Mouse (Mus musculus) embryo, embryonic 10 days (tissue): ENCODE measurements at regions not wholly inside any gene's neighbourhood (a gene's known extent, or its start where the extent isn't known, plus 50 kb on each side); places are given as distances from the start of the nearest gene placed in this dataset.

Experiments used
- DNase-seq: peaks from one replicate; pipeline ENCODE4 v3.0.0-alpha.2; 2015; ENCODE audit warnings: low spot score

DNA sequence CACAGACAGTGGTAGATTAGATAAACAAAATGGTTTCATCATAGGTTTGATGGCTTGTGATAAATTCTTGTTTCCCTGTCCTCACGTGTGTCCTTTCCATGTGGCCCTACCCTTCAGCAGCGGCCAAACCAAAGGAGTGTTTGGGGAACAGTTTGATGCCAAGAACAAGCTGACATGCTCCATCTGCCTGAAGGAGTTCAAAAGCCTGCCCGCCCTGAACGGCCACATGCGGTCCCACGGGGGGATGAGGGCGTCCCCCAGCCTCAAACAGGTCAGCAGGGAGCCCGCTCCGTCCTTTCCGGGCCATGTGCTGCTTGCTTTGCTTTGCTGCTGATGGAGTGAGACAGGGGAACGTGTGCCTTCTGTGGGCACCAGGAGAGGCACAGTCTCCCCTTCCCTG, 51.0 kb upstream of the Mrps10 start:
- DNase-seq = no peak

DNA sequence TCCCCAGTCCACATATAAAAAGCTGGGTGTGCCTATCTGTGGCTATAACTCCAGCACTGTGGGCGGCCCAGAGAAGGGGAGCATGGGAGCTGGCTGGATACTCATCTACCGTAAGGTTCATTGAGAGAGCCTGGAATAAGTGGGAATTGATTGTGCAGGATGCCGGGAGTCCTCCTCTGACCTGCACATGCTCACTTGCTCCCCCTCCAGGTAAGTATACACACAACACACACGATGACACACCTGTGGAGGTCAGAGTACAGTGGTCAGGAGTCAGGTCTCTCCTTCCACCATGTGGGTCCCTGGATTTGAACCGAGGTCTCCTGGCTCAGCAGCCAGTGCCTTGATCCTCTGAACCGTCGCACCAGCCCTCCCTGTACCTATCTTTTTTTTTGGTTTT, 55.5 kb upstream of the Mrps10 start:
- no peak for DNase-seq

DNA sequence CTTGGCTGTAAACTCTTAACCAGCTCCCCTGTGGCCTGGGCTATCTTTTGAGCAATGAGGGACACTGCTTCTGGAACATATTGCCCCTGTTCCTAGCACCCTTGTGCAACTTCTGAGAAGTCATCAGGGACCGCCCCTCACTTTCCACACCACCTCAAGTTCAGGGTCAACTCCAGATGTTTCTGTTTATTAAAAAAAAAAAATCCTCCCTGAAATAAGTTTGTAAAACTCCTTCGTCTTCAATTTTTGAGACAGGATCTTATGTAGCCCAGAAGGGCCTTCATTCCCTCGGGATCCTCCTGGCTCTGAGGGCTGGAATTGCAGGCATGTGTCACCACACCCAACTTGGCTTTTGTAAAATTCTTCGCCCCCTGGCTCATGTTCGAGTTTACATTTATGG, 57.4 kb upstream of the Mrps10 start:
- DNase-seq = no peak

DNA sequence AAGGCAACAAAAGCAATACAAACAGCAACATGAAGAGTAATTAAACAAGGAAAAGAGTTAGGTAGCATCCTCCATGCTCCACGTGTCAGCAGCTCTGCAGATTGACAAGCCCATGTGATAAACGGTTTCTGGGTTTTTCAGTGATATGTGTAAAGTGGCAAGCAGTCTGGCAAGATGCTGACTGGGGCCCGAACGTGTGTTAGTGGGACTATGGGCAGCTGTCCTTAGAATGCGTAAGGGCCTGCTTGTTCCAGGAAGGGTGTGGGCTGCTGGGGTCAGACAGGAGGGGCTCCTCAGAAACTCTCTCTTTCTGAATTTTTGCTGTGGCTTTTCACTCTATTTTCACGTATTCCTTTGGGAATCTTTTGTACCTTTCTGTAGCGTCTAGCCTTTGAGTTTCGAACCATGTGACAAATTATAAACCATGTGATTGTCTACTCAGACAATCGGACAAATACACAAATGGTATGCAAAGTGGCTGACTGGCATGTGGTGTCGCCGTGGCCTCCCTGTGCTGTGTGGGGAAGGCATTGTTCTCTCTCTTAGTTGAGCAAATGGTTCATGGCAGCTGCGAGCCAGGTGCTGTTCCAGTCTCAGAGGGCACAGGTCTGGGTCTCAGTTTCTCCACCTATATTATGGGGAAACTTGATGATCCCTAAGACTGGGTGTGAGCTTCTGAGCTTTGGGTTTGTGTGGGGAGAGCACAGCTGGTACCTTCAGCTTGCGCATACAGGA, 62.5 kb upstream of the Mrps10 start:
- DNase-seq = no peak

DNA sequence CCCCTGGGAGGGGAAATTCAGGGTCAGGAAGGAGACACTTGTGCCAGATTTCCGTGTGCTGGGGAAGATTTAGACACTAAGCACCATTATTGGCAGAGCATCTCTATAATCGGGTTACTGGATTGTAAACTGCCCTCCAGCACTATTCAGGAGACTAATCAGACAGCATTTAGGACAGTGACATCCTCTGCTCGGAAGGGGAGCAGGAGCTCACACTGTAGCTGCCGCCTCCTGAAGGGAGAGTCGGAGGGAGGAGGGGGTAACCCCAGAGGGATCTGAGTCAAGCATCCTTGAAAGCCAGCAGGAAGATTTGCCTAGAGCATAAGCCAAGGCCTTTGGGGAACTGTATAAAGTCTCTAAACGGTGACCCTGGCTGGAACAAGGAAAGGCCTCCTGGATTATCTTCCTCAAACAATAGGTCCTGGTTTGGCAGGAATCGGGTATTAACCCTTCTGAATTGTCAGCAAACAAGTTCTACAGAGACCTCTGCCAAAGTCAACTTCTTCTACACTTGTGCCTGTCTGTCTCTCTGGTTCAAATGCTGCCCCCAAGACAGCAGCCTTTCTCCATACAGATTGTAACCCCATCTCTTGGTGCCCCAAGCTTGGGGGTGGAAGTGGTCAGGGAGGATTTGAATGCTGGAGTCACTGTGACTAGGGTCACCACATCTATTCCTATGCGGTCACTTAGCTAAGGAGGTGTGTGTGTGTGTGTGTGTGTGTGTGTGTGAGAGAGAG, 64.1 kb upstream of the Mrps10 start:
- no peak for DNase-seq

DNA sequence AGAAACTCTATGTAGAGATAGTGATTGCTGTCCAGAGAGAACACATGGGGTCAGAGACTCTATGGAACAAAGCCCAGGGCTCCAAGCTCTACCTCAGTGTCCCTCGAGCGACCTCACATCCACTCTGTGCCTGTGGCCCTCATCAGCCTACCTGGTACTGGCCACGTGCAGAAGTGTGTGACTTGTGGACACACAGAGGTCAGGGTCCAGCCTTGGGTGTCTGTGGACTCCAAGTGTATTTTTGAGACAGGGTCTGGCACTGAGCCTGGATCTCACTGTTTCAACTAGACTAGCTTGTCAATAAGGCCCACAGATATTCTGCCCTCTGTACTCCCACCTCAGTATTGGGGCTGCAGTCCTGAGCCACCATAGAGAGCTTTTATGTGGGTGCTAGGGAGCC, 65.1 kb upstream of the Mrps10 start:
- no peak for DNase-seq

DNA sequence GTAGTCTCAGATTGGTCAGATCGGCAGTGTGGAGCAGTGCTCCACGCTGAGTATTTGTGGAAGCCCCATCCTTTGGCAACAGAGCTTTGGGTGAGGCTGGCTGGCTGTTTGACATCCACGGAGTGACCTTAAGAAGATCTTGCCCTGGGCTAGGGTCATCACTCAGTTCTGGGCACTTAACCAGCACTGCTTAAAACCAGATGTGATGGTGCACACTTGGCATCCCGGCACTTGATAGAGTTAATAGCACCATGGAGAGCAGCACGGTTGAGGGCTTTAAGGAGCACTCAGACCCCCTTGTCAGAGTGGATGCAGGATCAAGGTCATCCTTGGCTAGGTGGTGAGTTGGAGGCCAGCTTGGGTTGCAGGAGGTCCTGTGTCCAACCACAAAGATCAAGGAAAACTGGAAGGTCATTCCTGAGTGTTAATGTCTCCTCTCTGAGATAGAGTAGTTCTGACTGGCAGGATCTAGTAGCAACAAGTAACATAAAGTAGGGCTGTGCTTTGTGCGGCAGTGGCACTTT, 70.2 kb upstream of the Mrps10 start:
- no peak for DNase-seq

DNA sequence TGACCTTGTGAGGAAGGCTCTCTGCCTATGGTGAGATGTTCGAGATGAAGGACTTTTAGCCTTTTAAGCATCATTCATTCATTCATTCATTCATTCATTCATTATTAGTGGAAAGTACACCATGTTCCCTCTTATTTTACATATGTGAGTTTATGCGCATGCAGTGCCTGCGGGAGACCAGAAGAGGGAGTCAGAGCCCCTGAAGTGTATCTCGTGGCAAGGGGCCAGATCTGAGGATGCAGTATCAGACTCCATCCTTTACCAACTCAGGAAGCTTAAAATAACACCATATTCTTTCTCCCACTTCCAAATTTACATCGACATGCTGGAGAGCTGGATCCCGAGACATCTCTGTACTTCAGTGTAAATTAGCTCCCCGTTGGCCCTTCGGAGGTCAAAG, 70.7 kb upstream of the Mrps10 start:
- DNase-seq = no peak

DNA sequence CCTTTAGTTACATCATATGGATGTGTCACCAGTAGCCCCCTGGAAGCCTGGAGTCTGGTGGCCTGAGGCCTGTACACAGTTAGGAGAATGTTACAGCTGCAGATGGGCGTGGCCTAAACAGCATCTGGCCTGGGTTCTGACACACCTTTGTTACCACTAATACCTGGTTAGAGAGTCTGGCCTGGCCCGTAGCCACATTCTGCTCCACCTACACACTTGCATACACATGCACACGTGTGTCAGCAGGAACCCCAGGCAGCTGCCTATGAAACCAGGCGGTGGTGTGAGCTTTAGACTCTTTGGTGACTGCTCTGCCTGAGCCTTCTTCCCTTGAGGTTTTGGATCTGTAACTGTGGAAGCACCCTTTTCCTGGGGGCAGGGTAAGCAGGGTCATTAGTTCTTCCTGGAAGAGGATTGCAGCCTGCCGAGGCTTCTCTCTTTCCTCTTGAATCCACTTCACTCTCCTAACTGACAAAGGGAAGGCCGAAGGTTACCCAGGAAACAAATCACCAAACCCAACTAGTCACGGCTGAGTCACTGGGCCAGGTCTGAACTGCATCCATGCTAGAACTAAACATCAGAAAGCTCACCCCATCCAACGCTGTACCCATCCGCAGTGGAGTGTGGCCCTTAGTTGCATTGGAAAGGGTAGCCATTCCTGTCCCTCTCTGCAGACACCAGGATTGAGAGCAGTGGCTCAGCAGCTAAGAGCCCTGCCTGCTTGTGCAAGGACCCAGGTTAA, 71.8 kb upstream of the Mrps10 start:
- DNase-seq = no peak

DNA sequence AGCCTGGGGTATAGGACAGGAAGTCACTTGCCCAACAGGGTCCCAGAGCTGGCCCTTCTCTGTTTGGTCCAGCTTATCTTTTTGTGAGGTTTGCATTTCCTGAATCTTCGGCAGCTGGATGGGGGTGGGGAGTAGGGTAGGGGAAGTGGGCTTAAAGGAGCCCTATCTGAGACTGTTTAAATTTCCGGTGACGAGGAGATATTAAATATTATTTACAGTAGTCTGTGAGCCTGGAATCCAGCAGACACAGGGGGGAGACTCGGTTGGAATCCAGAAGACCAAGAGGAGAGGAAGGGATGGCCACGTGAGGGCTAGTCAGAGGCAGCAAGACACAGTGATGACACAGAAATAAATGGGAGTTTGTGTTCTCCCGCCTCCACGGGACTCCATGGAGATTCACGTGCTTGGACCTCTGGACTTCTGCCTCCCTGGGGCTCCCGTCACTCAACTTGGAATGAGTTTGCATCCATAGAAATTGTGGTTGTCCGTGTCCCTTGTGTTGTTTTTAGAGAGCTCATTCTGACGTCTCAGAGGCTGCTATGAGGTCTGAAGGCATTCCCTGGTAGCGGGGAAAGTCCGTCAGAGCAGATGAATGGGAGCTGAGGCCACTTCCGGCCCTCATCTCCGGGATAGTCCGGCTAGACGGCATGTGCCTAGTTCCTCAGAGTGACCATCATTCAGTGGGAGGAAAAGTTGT, 73.2 kb upstream of the Mrps10 start:
- DNase-seq = peak; percentile 26

DNA sequence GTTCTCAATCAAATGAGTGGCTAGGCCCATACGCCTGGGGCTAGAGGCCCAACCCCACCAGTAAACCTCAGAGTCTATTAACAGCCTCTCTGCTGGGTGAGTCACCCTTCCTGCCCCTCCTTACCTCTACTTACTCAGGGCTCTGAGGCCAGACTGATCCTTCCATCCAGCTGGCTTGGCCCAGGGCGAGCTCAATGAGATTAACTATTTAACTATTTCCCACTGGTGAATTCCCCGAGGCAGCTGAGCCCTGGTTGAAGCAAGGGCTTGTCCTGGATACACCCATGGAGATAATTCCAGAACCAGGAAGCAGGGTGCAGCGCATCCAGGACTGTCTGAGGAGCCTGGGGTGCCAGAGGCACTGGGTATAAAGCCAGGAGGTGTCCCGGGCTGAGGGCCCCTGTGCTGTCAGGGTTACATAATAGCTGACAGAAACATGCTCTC, 74.6 kb upstream of the Mrps10 start:
- no peak for DNase-seq

DNA sequence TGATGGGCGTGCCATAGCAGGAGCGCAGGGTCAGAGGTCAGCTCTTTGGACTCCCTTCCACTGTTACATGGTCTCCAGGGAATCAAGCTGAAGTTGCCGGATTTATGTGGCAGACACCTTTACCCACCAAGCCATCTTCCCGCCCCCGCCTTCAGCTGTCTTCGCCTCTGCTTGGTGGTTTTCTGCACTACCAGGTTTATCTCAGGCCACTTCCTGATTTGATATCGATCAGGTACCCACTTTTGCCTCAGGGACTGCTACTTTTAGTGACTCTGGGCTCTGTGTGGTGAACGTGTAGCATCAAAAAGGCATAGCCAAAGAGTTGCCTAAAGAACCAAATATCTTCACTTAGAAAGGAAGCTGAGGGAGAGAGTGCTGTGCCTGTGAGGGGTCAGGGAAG, 75.5 kb upstream of the Mrps10 start:
- DNase-seq = no peak

DNA sequence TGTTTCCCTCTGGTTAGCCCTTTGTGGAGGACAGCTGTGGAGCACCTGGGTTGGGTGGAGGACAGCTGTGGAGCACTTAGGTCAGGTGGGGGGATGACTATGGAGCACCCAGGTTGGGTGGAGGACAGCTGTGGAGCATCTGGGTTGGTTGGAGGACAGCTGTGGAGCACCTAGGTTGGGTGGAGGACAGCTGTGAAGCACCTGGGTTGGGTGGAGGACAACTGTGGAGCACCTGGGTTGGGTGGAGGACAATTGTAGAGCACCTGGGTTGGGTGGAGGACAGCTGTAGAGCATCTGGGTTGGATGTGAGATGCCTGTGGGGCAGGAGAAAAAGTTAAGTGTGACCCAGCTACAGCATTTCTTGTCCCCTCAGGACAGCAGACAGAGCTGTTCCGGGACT, 77.1 kb upstream of the Mrps10 start:
- DNase-seq = no peak

DNA sequence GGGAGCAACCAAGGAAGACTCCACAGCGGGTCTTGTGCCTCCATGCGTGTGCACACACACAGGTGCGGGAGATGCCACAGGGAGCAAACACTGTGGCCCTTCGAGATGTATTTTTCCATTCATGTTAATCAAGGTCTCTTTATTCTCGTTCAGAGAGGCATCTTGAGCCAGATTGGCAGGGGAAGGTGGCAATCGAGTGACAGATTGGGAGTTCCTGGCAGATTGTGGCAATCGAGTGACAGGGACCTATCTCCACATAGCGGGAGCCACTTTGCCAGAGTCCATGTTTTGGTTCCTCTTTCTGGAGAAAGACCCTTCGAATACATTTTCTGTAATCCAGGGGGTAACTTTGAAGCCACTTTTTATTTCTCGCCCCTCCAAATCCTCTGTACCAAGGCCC, 83.1 kb upstream of the Mrps10 start:
- no peak for DNase-seq

DNA sequence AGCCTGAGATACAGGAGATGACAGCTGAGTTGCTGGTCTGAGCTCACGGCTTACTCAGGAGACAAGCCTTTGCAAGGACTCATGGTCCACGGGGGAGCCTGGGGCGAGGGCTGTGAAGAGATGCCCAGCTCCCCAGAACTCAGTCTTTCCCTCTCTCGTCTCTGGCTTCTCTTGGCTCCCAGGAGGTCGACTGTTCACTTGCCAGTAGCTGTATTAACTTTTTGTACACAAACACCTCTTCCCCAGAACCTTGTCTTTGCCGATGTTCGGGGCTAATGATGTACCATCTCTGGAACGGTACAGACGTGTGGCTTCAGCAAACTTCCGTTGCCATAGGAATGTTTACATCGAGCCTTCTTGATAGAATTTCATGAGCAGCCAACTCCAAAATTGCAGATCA, 84.5 kb upstream of the Mrps10 start:
- DNase-seq = no peak

DNA sequence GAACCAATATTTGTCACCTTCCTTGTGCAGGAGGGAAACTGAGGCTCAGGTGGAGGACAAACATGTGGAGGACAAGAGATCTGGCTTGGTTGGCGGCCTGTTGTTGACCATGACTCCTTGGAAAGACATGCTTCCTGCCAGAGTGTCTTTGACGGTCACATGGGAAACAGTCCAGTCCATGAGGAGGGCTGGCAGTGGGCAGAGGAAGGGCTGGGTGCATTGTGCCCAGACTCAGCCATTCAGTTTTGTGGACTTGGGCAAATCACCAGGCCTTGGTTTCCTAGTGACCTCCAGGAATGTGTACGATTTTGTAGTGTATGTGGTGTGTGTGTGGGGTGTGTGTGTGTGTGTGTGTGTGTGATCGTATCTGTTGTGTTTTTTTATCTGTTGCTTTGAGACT, 85.5 kb upstream of the Mrps10 start:
- no peak for DNase-seq

DNA sequence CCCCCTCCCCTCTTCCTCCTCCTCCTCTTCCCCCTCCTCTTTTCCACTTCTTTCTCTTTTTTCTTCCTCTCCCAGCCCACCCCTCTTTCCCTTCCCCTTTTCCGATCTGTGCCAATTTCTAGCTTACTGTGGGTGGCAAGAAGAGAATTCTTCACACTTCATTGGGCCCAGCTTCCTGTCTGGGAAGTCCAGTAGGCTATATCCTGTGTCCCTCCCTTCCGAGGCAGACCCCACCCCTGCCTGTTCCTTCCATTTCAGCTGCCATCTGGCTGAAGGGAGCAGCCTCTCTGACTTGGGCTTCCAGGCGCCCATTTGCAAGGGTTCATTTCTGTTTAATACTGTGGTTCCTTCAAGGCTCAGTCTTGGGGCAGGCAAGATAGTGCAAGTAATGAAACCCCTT, 86.2 kb upstream of the Mrps10 start:
- DNase-seq = no peak

DNA sequence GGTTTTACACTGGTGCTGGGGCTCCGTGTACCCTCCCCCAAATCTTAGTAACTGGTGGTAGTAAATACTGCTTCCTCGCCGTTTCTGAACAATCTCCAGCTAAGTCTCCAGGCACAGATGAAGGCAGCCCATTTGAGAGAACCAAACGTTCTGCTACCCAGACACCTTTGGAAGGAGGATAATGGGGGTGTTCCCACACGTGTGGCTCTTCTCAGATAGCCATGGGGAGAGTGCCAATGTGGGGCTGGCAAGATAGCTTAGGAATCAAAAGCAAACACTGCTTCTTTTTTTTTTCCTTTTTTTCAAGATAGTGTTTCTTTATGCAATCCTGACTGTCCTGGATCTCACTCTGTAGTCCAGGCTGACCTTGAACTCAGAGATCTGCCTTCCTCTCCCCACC, 90.8 kb upstream of the Mrps10 start:
- no peak for DNase-seq

DNA sequence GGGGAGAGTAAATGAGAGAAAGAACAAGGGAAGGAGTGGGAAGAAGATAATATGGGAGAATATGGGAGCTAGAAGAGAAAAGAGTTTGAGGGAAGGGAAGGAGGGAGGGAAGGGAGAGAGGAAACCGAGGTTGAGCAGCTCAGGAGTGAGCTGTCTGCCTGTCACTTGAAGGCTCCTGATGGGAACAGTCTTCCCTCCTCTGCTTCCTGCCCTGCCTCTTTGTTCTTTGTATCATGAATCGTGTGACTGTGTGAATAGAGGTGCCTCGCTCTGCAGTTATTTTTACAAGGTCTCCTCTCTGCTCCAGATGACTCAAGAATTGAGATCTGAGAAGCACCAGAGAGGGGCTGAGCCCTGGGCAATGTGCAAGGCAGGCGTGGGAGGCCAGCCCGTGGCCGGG, 92.0 kb upstream of the Mrps10 start:
- DNase-seq = no peak

DNA sequence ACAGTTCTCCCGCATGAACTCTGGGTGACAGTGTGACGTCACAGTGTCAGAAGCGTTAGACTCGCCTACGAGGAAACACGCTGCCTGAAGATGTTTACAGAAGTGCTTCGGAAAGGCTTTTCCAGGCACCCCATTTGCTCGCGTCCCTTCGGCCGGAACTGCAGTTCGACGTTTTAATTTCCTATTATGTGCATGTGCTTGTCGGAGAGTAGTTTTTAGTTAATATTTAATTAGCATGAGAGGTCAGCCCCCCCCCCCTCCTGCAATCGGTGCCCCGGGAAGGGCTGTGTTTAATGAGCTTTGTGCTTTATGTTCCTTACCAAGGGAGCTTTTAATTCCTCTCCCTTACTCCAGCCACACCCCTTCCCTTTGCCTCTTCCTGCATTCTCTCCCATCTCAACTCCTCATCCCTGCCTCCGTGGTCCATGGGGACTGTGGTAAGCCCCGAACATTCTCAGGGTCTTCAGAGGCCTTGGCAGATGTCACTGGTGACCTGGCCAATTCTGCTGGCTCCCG, 92.8 kb upstream of the Mrps10 start:
- DNase-seq = no peak

DNA sequence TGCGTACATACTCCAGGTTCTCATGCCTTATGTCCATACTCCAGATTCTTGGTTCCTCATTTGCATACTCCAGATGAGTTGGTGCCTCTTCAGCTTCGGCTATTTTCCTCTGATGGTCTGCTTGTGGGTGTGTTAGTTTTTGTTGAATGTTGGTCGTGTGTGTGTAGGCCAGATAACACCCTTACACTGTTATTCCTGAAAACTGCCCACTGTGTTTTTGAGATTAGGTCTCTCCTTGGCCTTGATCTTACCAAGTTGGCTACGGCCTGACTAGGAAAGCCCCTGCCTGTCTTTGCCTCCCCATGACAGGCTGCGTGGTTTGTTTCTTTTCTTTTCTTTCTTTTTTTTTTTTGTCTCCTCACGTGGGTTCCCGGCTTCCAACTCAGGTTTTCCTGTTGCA, 95.4 kb upstream of the Mrps10 start:
- DNase-seq = no peak
